Mouse (Mus musculus): ENCODE results near the gene Alpl. TPM values are rescaled to one million over a fixed set of nuclear protein-coding genes. Genes with fewer than 3 reads are reported as not detected.

Alpl gene
- polyA plus RNA-seq, 1 experiment: 6.2 TPM

DNA sequence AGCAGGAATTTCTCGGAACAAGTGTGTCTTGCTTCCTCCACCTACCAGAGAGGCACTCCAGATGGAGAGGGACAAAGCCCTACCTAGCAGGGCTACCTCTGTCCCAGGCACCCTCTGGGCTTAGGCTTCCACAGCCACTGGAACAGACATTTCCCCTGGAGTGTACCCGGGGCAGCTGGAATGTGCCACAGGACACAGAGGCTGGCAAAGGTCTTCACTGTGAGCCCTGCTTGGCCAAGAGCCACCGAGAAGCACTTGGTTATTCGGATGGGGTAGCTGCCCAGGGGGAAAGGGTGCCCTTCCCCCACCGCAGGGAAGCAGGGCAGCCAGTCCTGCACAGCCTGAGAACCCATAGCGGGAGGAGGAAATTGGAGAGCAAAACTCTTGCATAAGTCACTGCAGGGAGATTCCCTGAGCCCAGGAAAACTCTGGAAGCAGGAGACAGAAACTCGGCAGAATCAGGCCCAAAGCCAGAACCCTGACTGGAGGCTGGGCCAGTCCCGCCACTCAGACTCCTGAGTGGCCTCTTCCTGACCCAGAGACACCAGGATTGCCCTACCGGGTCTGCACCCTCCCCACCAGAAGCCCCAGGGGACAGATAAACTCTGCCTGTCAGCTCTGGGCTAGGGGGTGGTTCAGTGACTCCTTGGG, 12.5 kb downstream of the Alpl start:
- DNase-seq (ENCODE audit: low read depth in 1 of 2, low spot score in 2 of 2): no peak
- WGBS: 57% methylated on average over 9 of the region's 9 CpGs
- Histone ChIP-seq H3K27me3 (ENCODE audit: control insufficient read depth, insufficient read depth, low read length) (no peaks in the 10 kb centered on the region), H3K36me3 (ENCODE audit: control insufficient read depth, insufficient read depth, low read length) (no peaks in the 10 kb centered on the region), H3K27ac (ENCODE audit: insufficient read depth, low read length) (no peak overlapping the region), H3K4me1 (ENCODE audit: control insufficient read depth, insufficient read depth, insufficient read length) (peaks cover 11% of the 10 kb centered on the region; the same call in 1 of the 2 replicates), H3K4me3 (ENCODE audit: extremely low read depth, insufficient read depth, insufficient read length) (no peak overlapping the region)
- TF ChIP-seq POLR2A (IDR thresholded peaks at IDR 0.05; ENCODE audit: low read depth, low read length): no peak
- TF ChIP-seq CTCF (IDR thresholded peaks at IDR 0.05; ENCODE audit: extremely low read depth, insufficient read depth, insufficient read length, insufficient replicate concordance): no peak

DNA sequence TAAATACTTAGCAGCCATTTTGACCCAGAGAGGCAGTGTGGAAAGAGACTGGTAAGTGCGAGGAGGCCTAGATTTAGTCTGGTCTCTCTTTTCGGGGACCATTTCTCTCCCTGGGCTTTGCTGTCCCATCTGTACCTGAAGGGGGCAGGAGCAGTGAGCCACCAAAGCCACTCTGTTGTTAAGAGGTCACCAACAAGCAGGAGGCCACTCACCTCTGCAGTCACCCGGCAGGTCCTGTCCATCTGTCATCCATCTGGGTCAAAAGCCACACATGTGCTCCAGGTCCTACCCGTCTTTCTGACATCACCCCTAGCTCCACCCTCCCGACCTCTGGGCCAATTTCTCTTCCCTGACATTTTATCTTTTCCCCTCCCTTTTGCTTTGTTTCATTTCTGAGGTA, 14.2 kb downstream of the Alpl start:
- Histone ChIP-seq H3K27ac (ENCODE audit: insufficient read depth, low read length) (no peak overlapping the region), H3K4me1 (ENCODE audit: control insufficient read depth, insufficient read depth, insufficient read length) (no peaks in the 10 kb centered on the region), H3K27me3 (ENCODE audit: control insufficient read depth, insufficient read depth, low read length) (no peaks in the 10 kb centered on the region), H3K36me3 (ENCODE audit: control insufficient read depth, insufficient read depth, low read length) (no peaks in the 10 kb centered on the region), H3K4me3 (ENCODE audit: extremely low read depth, insufficient read depth, insufficient read length) (no peak overlapping the region)
- WGBS: 87% methylated on average over 5 of the region's 5 CpGs
- TF ChIP-seq POLR2A (IDR thresholded peaks at IDR 0.05; ENCODE audit: low read depth, low read length): no peak
- no peak for DNase-seq (ENCODE audit: low read depth in 1 of 2, low spot score in 2 of 2)

DNA sequence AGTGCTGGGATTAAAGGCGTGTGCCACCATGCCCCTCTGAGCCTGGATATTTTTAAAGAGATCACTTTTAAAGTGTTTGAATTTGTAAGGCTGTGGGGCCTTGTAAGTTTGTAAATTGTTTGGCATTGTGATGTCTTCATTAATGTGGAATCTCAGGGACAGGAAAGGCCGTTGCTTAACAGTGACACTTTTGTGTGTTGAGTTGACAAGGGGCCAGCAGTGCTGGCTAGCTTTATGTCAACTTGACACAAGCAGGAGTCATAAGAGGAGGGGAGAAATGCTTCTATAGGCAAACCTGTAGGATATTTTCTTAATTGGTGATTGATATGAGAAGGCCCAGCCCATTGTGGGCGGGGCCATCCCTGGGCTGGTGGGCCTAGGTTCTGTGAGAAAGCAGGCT, 15.2 kb downstream of the Alpl start:
- WGBS: 82% methylated on average over 3 of the region's 3 CpGs
- Histone ChIP-seq H3K4me1 (ENCODE audit: control insufficient read depth, insufficient read depth, insufficient read length) (no peaks in the 10 kb centered on the region), H3K27me3 (ENCODE audit: control insufficient read depth, insufficient read depth, low read length) (no peaks in the 10 kb centered on the region), H3K27ac (ENCODE audit: insufficient read depth, low read length) (no peak overlapping the region), H3K36me3 (ENCODE audit: control insufficient read depth, insufficient read depth, low read length) (no peaks in the 10 kb centered on the region), H3K4me3 (ENCODE audit: extremely low read depth, insufficient read depth, insufficient read length) (no peak overlapping the region)
- no peak for TF ChIP-seq CTCF (IDR thresholded peaks at IDR 0.05; ENCODE audit: extremely low read depth, insufficient read depth, insufficient read length, insufficient replicate concordance)
- no peak for TF ChIP-seq POLR2A (IDR thresholded peaks at IDR 0.05; ENCODE audit: low read depth, low read length)
- no peak for DNase-seq (ENCODE audit: low read depth in 1 of 2, low spot score in 2 of 2)

DNA sequence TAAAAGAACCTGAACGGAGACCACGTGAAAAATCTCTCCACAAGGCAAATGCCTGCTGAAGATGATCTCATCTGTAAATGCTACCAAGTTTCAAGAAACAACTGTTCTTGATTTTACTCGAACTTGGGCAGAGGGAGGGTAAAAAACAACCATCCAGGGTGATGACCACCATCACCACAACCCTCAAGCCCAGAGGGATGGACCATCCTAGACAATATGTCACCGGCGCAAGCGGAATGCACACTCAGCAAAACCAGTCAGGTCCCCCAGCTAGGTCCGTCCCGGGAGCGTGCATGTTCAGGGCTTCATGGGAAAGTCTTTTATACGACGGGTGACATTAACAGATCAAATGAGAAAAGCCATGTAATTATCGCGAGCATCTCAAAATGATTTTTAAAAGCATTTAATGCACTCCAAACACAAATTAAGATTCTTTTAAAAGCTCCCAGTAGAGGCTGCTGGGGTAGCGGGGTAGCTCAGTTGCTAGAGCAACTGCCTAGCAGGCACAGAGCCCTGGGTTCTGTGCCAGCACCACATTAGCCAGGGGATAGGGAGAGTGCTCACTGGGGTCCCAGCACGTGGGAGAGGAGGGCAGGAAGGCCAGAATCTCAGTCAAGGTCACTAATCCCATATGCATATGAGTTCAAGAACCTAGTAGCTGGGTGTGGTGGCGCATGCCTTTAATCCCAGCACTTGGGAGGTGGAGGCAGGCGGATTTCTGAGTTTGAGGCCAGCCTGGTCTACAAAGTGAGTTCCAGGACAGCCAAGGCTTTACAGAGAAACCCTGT, 17.6 kb downstream of the Alpl start:
- no peaks in the 10 kb centered on the region for H3K36me3 ChIP-seq (ENCODE audit: control insufficient read depth, insufficient read depth, low read length)
- no peak overlapping the region for H3K27ac ChIP-seq (ENCODE audit: insufficient read depth, low read length)
- no peaks in the 10 kb centered on the region for H3K27me3 ChIP-seq (ENCODE audit: control insufficient read depth, insufficient read depth, low read length)
- 84% methylated on average over 17 of the region's 17 CpGs for WGBS
- H3K4me3 ChIP-seq (ENCODE audit: extremely low read depth, insufficient read depth, insufficient read length): no peak overlapping the region
- DNase-seq (ENCODE audit: low read depth in 1 of 2, low spot score in 2 of 2): no peak
- TF ChIP-seq CTCF (IDR thresholded peaks at IDR 0.05; ENCODE audit: extremely low read depth, insufficient read depth, insufficient read length, insufficient replicate concordance): no peak
- TF ChIP-seq POLR2A (IDR thresholded peaks at IDR 0.05; ENCODE audit: low read depth, low read length): no peak
- peaks cover 4% of the 10 kb centered on the region; the same call in 1 of the 2 replicates for H3K4me1 ChIP-seq (ENCODE audit: control insufficient read depth, insufficient read depth, insufficient read length)

DNA sequence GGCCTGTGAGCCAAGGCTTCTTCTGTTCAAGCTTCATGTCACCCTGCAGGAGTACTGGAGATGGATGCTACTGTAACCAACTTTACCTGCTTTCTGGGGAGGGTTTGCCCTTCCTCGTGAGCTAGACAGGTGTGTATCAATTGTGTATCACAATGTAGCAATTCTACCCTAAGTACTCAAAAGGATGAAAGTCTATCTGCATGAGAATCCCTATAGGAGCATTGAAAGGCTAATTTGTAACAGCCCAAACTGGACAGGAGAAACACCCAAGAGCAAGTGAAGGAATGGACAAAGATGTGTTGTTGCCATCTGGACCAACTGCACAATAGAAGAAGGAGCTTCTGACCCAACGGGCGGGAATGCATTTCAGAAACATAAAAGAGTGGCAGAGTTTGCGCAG, 18.3 kb downstream of the Alpl start:
- Histone ChIP-seq H3K27me3 (ENCODE audit: control insufficient read depth, insufficient read depth, low read length) (no peaks in the 10 kb centered on the region), H3K4me3 (ENCODE audit: extremely low read depth, insufficient read depth, insufficient read length) (no peak overlapping the region), H3K4me1 (ENCODE audit: control insufficient read depth, insufficient read depth, insufficient read length) (peaks cover 8% of the 10 kb centered on the region; the same call in 1 of the 2 replicates), H3K36me3 (ENCODE audit: control insufficient read depth, insufficient read depth, low read length) (no peaks in the 10 kb centered on the region), H3K27ac (ENCODE audit: insufficient read depth, low read length) (no peak overlapping the region)
- WGBS: 86% methylated on average over 4 of the region's 4 CpGs
- TF ChIP-seq POLR2A (IDR thresholded peaks at IDR 0.05; ENCODE audit: low read depth, low read length): no peak
- no peak for TF ChIP-seq CTCF (IDR thresholded peaks at IDR 0.05; ENCODE audit: extremely low read depth, insufficient read depth, insufficient read length, insufficient replicate concordance)
- no peak for DNase-seq (ENCODE audit: low read depth in 1 of 2, low spot score in 2 of 2)

DNA sequence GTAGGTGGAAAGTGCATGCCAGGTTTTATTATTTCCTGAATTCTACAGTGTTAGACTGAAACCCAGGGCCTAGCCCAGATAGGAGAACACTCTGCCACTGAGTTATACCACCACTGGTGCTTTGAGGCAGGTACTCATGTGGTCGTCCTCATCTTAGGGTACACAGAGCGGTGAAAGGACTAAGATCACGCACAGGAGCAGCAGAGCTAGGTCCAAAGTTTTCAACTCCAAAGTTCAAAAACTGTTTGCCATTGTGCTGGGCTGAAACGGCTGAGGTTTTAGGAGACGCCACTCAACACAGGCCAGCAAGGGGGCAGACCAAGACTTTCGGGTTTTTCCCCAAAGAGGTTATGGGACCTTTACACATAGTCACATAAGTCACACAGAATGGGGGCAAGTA, 21.7 kb downstream of the Alpl start:
- Histone ChIP-seq H3K4me3 (ENCODE audit: extremely low read depth, insufficient read depth, insufficient read length) (no peak overlapping the region), H3K27me3 (ENCODE audit: control insufficient read depth, insufficient read depth, low read length) (no peaks in the 10 kb centered on the region), H3K4me1 (ENCODE audit: control insufficient read depth, insufficient read depth, insufficient read length) (peaks cover 8% of the 10 kb centered on the region; the same call in 1 of the 2 replicates), H3K27ac (ENCODE audit: insufficient read depth, low read length) (no peak overlapping the region), H3K36me3 (ENCODE audit: control insufficient read depth, insufficient read depth, low read length) (no peaks in the 10 kb centered on the region)
- 87% methylated on average over 6 of the region's 6 CpGs for WGBS
- TF ChIP-seq POLR2A (IDR thresholded peaks at IDR 0.05; ENCODE audit: low read depth, low read length) (no peak), CTCF (IDR thresholded peaks at IDR 0.05; ENCODE audit: extremely low read depth, insufficient read depth, insufficient read length, insufficient replicate concordance) (no peak)
- no peak for DNase-seq (ENCODE audit: low read depth in 1 of 2, low spot score in 2 of 2)

DNA sequence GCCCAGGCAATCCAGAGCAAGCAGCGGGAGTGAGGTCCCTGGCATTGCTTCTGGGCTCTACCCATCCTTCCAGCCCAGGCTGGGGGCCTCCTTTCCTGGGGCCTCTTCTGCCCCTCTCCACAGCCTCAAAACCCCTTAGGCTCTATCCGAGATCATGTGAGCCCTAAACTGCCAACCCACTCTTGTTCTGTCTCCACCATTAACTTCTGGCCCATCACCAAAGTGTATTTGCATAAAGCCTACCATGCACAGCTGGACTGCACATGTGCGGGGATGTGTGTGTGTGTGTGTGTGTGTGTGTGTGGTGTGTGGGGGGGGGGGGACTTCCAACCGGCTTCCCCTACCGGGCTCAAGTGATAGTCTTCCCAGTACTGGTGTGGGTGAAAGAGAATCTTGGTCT, 22.2 kb downstream of the Alpl start:
- no peak overlapping the region for H3K27ac ChIP-seq (ENCODE audit: insufficient read depth, low read length)
- no peaks in the 10 kb centered on the region for H3K36me3 ChIP-seq (ENCODE audit: control insufficient read depth, insufficient read depth, low read length)
- H3K27me3 ChIP-seq (ENCODE audit: control insufficient read depth, insufficient read depth, low read length): no peaks in the 10 kb centered on the region
- no peak for TF ChIP-seq POLR2A (IDR thresholded peaks at IDR 0.05; ENCODE audit: low read depth, low read length)
- TF ChIP-seq CTCF (IDR thresholded peaks at IDR 0.05; ENCODE audit: extremely low read depth, insufficient read depth, insufficient read length, insufficient replicate concordance): no peak
- H3K4me1 ChIP-seq (ENCODE audit: control insufficient read depth, insufficient read depth, insufficient read length): peaks cover 8% of the 10 kb centered on the region; the same call in 1 of the 2 replicates
- DNase-seq (ENCODE audit: low read depth in 1 of 2, low spot score in 2 of 2): no peak
- 56% methylated on average over 5 of the region's 5 CpGs for WGBS
- H3K4me3 ChIP-seq (ENCODE audit: extremely low read depth, insufficient read depth, insufficient read length): no peak overlapping the region

Data from spleen, adult 2 months (tissue).